26 mouse cellular contexts compared by ENCODE assay signal in genomic region chr7:113285405-113285804, GRCm38 (mm10).
"Had no signal": no experiment of that assay in that cellular context is flagged by ENCODE, and none has a peak within 500 bp of the region (broad histone marks: within the 10 kb centered on the region; RNA-seq: fewer than 3 reads in every experiment).

No protein-coding gene starts in this region.

- H3K27ac ChIP-seq: gastrocnemius, adult 2 months; heart, embryonic 10.5 days; hindbrain, embryonic 10.5 days; hindbrain, embryonic 12.5 days; hindbrain, embryonic 14.5 days; intestine, embryonic 15.5 days; layer of hippocampus, adult 2 months; limb, embryonic 10.5 days; limb, embryonic 12.5 days; liver, embryonic 13.5 days; liver, embryonic 15.5 days had no signal

- ATAC-seq: hindbrain, embryonic 16.5 days; inflammation-experienced regulatory T-cells, adult 6 months; intestine, embryonic 15.5 days; intestine, postnatal 0 days had no signal

- H3K4me2 ChIP-seq: heart, embryonic 12.5 days; hindbrain, embryonic 12.5 days; hindbrain, embryonic 14.5 days; intestine, embryonic 15.5 days; limb, embryonic 12.5 days; liver, embryonic 13.5 days; liver, embryonic 15.5 days had no signal

- H3K36me3 ChIP-seq: intestine, embryonic 15.5 days; limb, embryonic 10.5 days; liver, embryonic 13.5 days had no signal

- DNase-seq: gastrocnemius, adult 2 months; gastrocnemius, postnatal 10 days; gastrocnemius, postnatal 36 days; heart, adult 18-20 months; heart, postnatal 10 days; heart, postnatal 4 days; kidney, adult 18-20 months; kidney, adult 8-10 months; kidney, postnatal 10 days; kidney, postnatal 25 days; kidney, postnatal 4 days; liver; liver, embryonic 13.5 days had no signal

- H3K4me1 ChIP-seq: heart, embryonic 10.5 days; heart, embryonic 12.5 days; intestine, embryonic 15.5 days; limb, embryonic 10.5 days; limb, embryonic 12.5 days; liver, embryonic 13.5 days; liver, embryonic 15.5 days had no signal

- H3K27me3 ChIP-seq: heart, embryonic 12.5 days; hindbrain, embryonic 12.5 days; intestine, embryonic 15.5 days; limb, embryonic 12.5 days; liver, embryonic 13.5 days; liver, embryonic 15.5 days had no signal

- H3K9me3 ChIP-seq: heart, embryonic 10.5 days; heart, embryonic 12.5 days; hindbrain, embryonic 10.5 days; hindbrain, embryonic 12.5 days; intestine, embryonic 15.5 days; limb, embryonic 10.5 days; limb, embryonic 12.5 days; liver, embryonic 13.5 days; liver, embryonic 15.5 days had no signal

- H3K9ac ChIP-seq: heart, embryonic 12.5 days; hindbrain, embryonic 12.5 days; hindbrain, embryonic 14.5 days; intestine, embryonic 15.5 days; limb, embryonic 12.5 days; liver, embryonic 13.5 days; liver, embryonic 15.5 days had no signal

- H3K4me3 ChIP-seq: gastrocnemius, adult 2 months; heart, embryonic 10.5 days; heart, embryonic 12.5 days; hindbrain, embryonic 10.5 days; hindbrain, embryonic 12.5 days; intestine, embryonic 15.5 days; layer of hippocampus, adult 2 months; limb, embryonic 10.5 days; limb, embryonic 12.5 days; liver, embryonic 13.5 days; liver, embryonic 15.5 days had no signal
